Mouse (Mus musculus) cerebellum, postnatal 14 days (tissue): ENCODE data around the gene Tgfbr3.
A peak's percentile ranks its signal among the peaks of the same experiment; 100 is the strongest.

Experiments used
- DNase-seq, 2 experiments: peaks; one replicate each; pipeline ENCODE4 v3.0.0; 2021; ENCODE audit warnings: mixed read lengths in 2 of 2

Gene Tgfbr3

GRCm38 (mm10) chr5:107167373-107167772, 122.1 kb downstream of the Tgfbr3 start:
- peak in 1 of 2 experiments; percentile 32 for DNase-seq

- DNase-seq: no peak
These were observed 122.6 kb downstream of the Tgfbr3 start for GRCm38 (mm10) chr5:107166659-107167370.

GRCm38 (mm10) chr5:107165734-107166133, 123.7 kb downstream of the Tgfbr3 start:
- no peak for DNase-seq

GRCm38 (mm10) chr5:107165271-107165670, 124.2 kb downstream of the Tgfbr3 start:
- no peak for DNase-seq

GRCm38 (mm10) chr5:107164856-107165255, 124.6 kb downstream of the Tgfbr3 start:
- no peak for DNase-seq

- DNase-seq: no peak
These were observed 125.3 kb downstream of the Tgfbr3 start for GRCm38 (mm10) chr5:107164146-107164545.

GRCm38 (mm10) chr5:107163336-107163735, 126.1 kb downstream of the Tgfbr3 start:
- DNase-seq: no peak

GRCm38 (mm10) chr5:107162812-107163211, 126.6 kb downstream of the Tgfbr3 start:
- no peak for DNase-seq

- DNase-seq: no peak
These were observed 127.1 kb downstream of the Tgfbr3 start for GRCm38 (mm10) chr5:107162319-107162718.

- DNase-seq: no peak
These were observed 129.2 kb downstream of the Tgfbr3 start for GRCm38 (mm10) chr5:107159914-107160890.

- no peak for DNase-seq
These were observed 130.8 kb downstream of the Tgfbr3 start for GRCm38 (mm10) chr5:107158531-107159178.

- DNase-seq: no peak
These were observed 132.0 kb downstream of the Tgfbr3 start for GRCm38 (mm10) chr5:107157384-107157783.

GRCm38 (mm10) chr5:107156096-107156495, 133.3 kb downstream of the Tgfbr3 start:
- no peak for DNase-seq

GRCm38 (mm10) chr5:107152989-107153388, 136.4 kb downstream of the Tgfbr3 start:
- no peak for DNase-seq

GRCm38 (mm10) chr5:107151320-107151719, 138.1 kb downstream of the Tgfbr3 start:
- no peak for DNase-seq

- no peak for DNase-seq
These were observed 138.7 kb downstream of the Tgfbr3 start for GRCm38 (mm10) chr5:107150555-107151312.

- peak; percentile 60 to 65 for DNase-seq
These were observed 141.3 kb downstream of the Tgfbr3 start for GRCm38 (mm10) chr5:107147951-107148766.

- no peak for DNase-seq
These were observed 142.0 kb downstream of the Tgfbr3 start for GRCm38 (mm10) chr5:107147413-107147812.

- DNase-seq: no peak
These were observed 143.3 kb downstream of the Tgfbr3 start for GRCm38 (mm10) chr5:107146111-107146616.

GRCm38 (mm10) chr5:107145125-107145524, 144.3 kb downstream of the Tgfbr3 start:
- DNase-seq: no peak

GRCm38 (mm10) chr5:107144263-107144843, 145.1 kb downstream of the Tgfbr3 start:
- DNase-seq: peak in 1 of 2 experiments; percentile 28
